Mouse (Mus musculus): ENCODE measurements around the gene Hnrnpu. TPM values are rescaled to one million over a fixed set of nuclear protein-coding genes. Genes with fewer than 3 reads are reported as not detected.
A peak's percentile ranks its signal among the peaks of the same experiment; 100 is the strongest.
"Not testable (repeated sequence)": the region's sequence is repeated elsewhere in the genome, so short reads cannot be mapped to it uniquely, and the experiment has no call there.

Hnrnpu gene
- polyA plus RNA-seq, 1 experiment from 2014 or later = 437 TPM

DNA sequence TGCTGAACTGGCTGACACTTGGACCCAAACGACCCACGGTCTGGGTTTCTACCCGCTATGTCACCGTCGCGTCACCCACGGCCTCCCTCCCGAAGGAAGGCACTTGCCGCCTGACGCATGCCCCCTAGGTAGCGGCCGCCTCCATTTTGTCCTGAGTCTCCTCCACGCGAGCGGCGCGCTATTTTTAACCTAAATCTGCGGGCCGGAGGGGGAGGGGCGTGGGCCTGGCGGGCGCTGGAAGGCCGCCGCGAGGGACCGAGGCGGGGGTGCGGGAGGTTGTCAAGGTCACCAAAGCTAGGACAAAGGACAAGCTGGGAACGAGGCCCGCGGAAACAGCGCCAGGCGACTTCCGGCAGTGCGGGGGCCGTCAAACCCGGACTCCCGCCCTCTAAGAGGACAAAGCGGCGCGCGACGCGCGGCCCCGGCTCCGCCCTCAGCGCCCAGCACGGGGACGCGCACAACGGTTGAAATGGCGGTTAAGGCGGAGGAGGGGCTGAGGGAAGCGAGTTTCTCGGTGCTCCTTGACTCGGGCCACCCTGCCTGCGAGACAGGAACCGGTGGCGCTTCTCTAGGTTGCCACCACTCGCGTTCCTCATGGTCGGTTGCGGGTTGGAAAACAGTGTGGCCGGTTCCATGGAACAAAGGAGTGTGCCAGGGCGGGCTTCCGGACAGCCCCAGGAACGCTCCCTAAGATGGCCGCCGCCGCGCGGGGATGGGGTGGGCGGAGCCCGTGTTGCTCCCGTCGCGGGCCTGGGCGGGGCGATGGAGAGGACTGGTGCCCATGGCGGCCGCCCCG, 19.0 kb downstream of the Hnrnpu start, which contains the start of gene Cox20:
TSS of gene Cox20 (plus strand) at position 742 of the 796 bp plus-strand sequence.
- H3K9me3 ChIP-seq = no peaks in the 10 kb centered on the region
- H3K4me1 ChIP-seq = peaks cover 48% of the 10 kb centered on the region
- H3K36me3 ChIP-seq (replicated peaks) = peaks cover 32% of the 10 kb centered on the region
- H3K27me3 ChIP-seq (ENCODE audit: poor library complexity, severe bottlenecking) = no peaks in the 10 kb centered on the region
- peak within 1 kb of the TSS; percentile 95 for H3K27ac ChIP-seq
- peak; percentile 95 for DNase-seq (ENCODE audit: extremely low spot score, low spot score)
- under 1% methylated on average over 83 of the region's 83 CpGs for WGBS
- peak within 1 kb of the TSS; percentile 66 for H3K4me3 ChIP-seq

DNA sequence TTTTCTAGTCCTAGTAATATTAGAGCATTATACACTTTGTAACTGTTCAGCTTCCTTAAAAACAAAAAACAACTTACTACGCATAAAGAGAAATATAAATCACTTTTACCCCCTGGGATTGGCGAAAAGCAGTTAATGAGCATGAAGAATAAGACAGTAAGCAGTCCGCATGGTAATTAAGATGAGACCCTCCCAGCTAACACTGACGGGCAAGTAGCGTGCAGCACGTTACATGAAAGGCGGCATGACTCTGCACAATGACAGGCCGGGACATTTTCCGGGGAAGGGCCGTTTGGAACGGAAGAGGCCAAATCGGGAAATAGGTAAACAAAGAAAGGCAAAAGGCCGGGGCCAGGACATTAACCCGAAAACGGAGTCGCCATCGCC, 19.6 kb downstream of the Hnrnpu start:
- DNase-seq (ENCODE audit: extremely low spot score, low spot score) = peak; percentile 87
- WGBS = 1% methylated on average over 17 of the region's 17 CpGs
- H3K4me3 ChIP-seq = peak overlapping the region; percentile 66
- no peaks in the 10 kb centered on the region for H3K9me3 ChIP-seq
- no peaks in the 10 kb centered on the region for H3K27me3 ChIP-seq (ENCODE audit: poor library complexity, severe bottlenecking)
- H3K4me1 ChIP-seq = peaks cover 45% of the 10 kb centered on the region
- H3K36me3 ChIP-seq (replicated peaks) = peaks cover 27% of the 10 kb centered on the region
- H3K27ac ChIP-seq = peak overlapping the region; percentile 95

DNA sequence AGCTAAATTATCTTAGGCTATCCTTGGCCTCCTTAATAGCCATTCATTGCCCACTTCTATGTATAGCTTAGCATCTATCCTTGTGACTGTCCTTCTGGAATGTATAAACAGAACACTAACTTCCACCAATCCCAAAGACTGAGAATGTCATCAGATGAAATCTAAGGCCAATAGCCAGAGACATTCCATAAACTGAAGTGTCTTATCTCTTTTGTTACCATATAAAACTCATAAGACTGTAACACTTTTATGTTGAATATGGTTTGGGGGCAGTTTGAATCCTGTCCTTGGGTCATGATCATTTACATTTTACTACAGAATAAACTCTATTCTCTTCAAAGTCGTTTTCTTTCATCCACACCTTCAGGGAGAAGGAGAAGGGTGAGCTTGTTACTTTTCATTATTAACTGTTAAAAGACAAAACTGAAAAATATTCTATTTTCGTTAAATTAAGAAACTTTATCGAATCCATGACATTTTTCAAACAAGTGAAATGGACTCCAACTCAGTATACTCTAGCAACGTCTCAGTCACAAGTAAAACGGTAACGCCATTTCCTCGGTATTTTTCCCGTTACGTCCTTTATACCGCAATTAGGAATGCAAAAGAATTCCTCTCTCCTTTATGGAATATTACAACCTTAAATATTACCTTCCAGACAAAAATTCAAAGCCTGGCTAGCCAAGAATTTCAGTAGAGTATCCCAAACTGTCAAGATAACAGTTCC, 20.2 kb downstream of the Hnrnpu start:
- Histone ChIP-seq H3K4me1 (peaks cover 41% of the 10 kb centered on the region), H3K27me3 (ENCODE audit: poor library complexity, severe bottlenecking) (no peaks in the 10 kb centered on the region), H3K9me3 (no peaks in the 10 kb centered on the region), H3K4me3 (peak overlapping the region; percentile 66), H3K27ac (peak overlapping the region; percentile 95), H3K36me3 (replicated peaks) (peaks cover 21% of the 10 kb centered on the region)
- WGBS = 64% methylated on average over 10 of the region's 10 CpGs
- DNase-seq (ENCODE audit: extremely low spot score, low spot score) = no peak

DNA sequence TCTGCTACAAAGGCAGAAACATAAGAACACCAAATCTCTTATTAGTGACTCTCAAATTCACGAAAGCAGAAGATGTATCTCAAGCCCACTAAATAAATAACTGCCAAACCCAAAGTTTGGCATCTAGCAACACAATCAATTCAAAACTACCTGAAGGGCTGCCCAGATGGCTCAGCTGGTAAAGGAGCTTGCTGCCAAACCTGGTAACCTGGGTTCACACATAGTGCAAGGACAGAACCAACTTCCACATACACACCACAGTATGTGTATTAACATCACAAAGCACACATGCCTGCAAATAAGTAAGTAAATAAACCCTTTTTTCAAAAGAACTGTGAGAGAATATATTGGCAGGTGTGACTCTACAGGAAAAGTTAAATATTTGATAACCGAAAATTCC, 23.4 kb downstream of the Hnrnpu start:
- Histone ChIP-seq H3K36me3 (replicated peaks) (no peaks in the 10 kb centered on the region), H3K27ac (no peak overlapping the region), H3K4me1 (peaks cover 16% of the 10 kb centered on the region), H3K27me3 (ENCODE audit: poor library complexity, severe bottlenecking) (no peaks in the 10 kb centered on the region), H3K4me3 (no peak overlapping the region), H3K9me3 (no peaks in the 10 kb centered on the region)
- DNase-seq (ENCODE audit: extremely low spot score, low spot score) = no peak
- WGBS = 96% methylated on average over 2 of the region's 2 CpGs

DNA sequence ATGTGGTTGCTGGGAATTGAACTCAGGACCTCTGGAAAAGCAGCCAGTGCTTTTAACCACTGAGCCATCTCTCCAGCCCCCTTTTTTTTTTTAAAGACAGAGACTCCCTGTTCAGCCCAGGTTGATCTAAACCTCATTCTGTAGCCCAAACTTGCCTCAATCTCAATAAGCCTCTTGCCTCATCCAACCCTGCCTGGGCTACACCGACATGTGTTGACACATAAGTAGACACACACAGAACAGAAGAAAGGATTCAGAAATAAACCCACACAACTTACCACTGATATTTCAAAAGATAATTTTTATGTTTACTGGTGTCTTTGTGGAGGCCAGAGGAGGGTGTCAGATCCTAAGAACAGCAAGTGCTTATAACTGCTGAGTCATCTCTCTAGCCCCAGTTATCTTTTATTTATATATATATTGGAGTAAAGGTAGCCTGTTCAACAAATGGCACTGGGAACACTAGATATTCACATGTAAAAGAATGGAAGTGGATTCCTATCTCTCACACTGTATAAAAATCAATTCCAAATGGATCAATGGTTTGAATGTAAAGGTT, 24.5 kb downstream of the Hnrnpu start:
- H3K9me3 ChIP-seq = no peaks in the 10 kb centered on the region
- 98% methylated on average over 1 of the region's 1 CpGs for WGBS
- H3K4me3 ChIP-seq = no peak overlapping the region
- H3K27me3 ChIP-seq (ENCODE audit: poor library complexity, severe bottlenecking) = no peaks in the 10 kb centered on the region
- H3K36me3 ChIP-seq (replicated peaks) = no peaks in the 10 kb centered on the region
- no peak for DNase-seq (ENCODE audit: extremely low spot score, low spot score)
- H3K4me1 ChIP-seq = peaks cover 16% of the 10 kb centered on the region
- no peak overlapping the region for H3K27ac ChIP-seq

DNA sequence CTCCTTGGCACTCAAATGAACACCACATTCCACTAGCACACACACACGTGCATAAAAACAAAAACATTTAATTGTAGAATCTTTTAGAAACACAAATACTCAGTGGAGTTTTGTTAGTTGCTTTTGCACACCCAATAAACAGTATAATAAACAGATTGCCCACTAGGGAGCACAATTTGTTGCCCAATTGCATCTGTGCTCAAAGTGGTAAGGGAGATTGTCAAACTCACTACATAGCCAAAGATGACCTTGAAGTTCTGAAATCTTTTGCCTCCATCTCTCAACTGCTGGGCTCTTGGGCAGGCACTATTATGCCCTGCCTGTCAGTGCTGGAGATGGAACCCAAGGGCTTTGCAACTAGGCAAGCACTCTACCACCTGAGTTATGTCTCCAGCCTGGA, 27.5 kb downstream of the Hnrnpu start:
- Histone ChIP-seq H3K4me3 (no peak overlapping the region), H3K27me3 (ENCODE audit: poor library complexity, severe bottlenecking) (no peaks in the 10 kb centered on the region)

DNA sequence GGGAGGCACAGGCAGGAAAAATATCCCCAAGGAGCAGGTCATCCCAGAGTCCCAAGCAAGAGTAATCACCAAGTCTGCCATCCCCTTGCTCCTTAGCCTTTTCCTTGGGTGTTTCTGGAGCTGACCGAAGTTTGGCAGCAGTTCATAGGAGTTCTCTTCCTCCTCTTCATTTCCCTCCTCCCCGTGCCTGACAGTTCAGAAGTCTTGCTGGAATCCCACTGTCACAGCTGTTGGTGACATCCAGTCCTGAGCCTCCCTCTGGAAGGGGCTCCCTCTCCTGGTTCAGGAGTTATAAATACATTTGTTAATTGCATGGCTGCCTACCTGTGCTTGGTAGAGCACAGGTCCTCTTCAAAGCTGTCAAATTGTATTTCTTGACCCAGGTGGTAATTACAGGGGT, 28.1 kb downstream of the Hnrnpu start:
- no peaks in the 10 kb centered on the region for H3K4me1 ChIP-seq
- H3K9me3 ChIP-seq = no peaks in the 10 kb centered on the region
- no peaks in the 10 kb centered on the region for H3K27me3 ChIP-seq (ENCODE audit: poor library complexity, severe bottlenecking)
- WGBS = 96% methylated on average over 2 of the region's 2 CpGs
- no peak overlapping the region for H3K27ac ChIP-seq
- H3K36me3 ChIP-seq (replicated peaks) = no peaks in the 10 kb centered on the region
- H3K4me3 ChIP-seq = no peak overlapping the region
- no peak for DNase-seq (ENCODE audit: extremely low spot score, low spot score)

More for the DNA sequence above, 27.5 kb downstream of the Hnrnpu start:
- Histone ChIP-seq H3K27ac (no peak overlapping the region), H3K36me3 (replicated peaks) (no peaks in the 10 kb centered on the region), H3K9me3 (no peaks in the 10 kb centered on the region), H3K4me1 (no peaks in the 10 kb centered on the region)
- WGBS = 93% methylated on average over 1 of the region's 1 CpGs
- DNase-seq (ENCODE audit: extremely low spot score, low spot score) = no peak

DNA sequence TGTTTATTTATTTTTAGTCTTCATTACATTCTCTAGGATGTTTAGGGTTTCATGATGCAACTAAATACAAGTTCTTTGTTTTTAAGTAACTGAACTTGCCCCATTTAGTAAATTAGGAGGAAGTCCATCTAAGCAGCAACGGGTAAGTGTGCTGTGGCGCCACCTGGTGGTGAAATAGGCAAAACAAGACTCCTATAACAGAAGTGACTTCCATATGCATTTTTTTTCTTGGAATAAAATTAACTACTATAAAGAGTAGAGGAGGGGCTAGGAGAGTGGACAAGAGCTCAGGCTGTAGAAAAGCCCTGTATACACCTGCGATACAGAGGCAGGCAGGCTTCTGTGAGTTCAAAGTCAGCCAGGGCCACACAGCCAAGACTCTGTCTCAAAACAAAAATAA, 34.2 kb downstream of the Hnrnpu start:
- 27% methylated on average over 3 of the region's 3 CpGs for WGBS
- Histone ChIP-seq H3K4me1 (no peaks in the 10 kb centered on the region), H3K4me3 (no peak overlapping the region), H3K27me3 (ENCODE audit: poor library complexity, severe bottlenecking) (no peaks in the 10 kb centered on the region), H3K27ac (no peak overlapping the region), H3K36me3 (replicated peaks) (no peaks in the 10 kb centered on the region), H3K9me3 (peaks cover 9% of the 10 kb centered on the region; the same call in 1 of the 2 replicates)
- DNase-seq (ENCODE audit: extremely low spot score, low spot score) = peak; percentile 61

DNA sequence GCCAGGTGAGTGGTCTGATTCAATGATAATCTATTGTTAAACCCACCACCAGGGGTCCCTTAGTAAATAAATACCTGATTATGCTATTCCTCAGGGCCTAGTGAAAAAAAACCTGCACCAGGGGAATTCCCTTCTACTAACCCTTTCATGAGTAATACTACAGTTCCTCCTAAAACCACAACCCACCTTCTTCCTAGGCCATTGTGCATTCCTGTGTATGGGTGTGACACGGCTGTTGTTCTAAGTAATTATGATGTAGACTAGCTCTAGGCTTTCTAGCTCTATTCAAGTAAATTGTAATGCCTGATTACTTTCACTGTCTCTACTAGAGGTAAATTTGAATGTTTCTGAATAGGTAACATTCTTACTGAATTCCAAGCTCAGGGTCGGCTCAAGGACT, 36.3 kb downstream of the Hnrnpu start:
- not testable (repeated sequence) for H3K36me3 ChIP-seq (replicated peaks); H3K9me3 ChIP-seq; H3K27ac ChIP-seq; H3K4me3 ChIP-seq; H3K27me3 ChIP-seq (ENCODE audit: poor library complexity, severe bottlenecking); H3K4me1 ChIP-seq; DNase-seq (ENCODE audit: extremely low spot score, low spot score)
- WGBS = 89% methylated on average over 2 of the region's 2 CpGs

DNA sequence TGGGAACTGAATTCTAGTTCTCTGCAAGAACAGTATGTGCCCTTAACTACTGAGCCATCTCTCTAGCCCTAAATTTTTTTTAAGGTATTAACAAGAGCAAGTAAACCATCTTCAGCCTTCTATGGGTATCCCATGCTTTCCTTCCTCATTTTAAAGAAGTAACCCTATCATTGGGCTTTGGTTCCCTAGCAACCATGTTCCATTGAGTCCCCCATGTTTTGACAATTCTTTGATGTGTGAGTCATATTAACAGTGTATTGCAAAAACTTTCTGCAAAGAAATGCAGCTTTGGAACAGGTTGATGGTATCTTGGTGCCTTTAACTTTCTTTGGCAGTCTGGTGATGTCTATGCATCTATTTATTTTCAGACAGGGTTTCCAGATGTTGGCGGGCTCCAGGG, 43.5 kb downstream of the Hnrnpu start:
- Histone ChIP-seq H3K4me1 (no peaks in the 10 kb centered on the region), H3K4me3 (no peak overlapping the region), H3K9me3 (no peaks in the 10 kb centered on the region), H3K27ac (no peak overlapping the region), H3K27me3 (ENCODE audit: poor library complexity, severe bottlenecking) (no peaks in the 10 kb centered on the region), H3K36me3 (replicated peaks) (no peaks in the 10 kb centered on the region)
- no peak for DNase-seq (ENCODE audit: extremely low spot score, low spot score)
- WGBS = 97% methylated on average over 1 of the region's 1 CpGs

DNA sequence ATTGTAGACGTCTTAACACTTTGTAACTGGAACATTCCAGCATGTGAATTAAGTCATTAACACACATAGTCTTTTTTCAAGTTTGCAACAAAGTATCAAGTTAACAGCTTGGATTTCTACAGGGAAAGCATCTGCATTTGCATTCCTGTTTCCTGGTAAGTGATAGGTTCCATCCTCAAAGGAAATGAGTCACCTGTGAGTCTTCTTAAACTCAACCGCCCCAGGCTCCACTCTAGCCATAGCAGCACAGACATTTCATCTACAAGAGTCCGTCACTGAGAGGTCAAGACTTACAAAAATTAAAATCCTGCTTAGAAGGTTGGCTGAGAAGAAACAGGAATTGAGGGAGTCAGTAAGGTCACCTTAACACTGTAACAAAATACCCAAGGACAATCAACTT, 45.9 kb downstream of the Hnrnpu start:
- H3K4me3 ChIP-seq = no peak overlapping the region
- 92% methylated on average over 3 of the region's 3 CpGs for WGBS
- no peaks in the 10 kb centered on the region for H3K36me3 ChIP-seq (replicated peaks)
- peaks cover 4% of the 10 kb centered on the region; the same call in 1 of the 2 replicates for H3K4me1 ChIP-seq
- no peaks in the 10 kb centered on the region for H3K27me3 ChIP-seq (ENCODE audit: poor library complexity, severe bottlenecking)
- DNase-seq (ENCODE audit: extremely low spot score, low spot score) = no peak
- H3K27ac ChIP-seq = no peak overlapping the region
- no peaks in the 10 kb centered on the region for H3K9me3 ChIP-seq

DNA sequence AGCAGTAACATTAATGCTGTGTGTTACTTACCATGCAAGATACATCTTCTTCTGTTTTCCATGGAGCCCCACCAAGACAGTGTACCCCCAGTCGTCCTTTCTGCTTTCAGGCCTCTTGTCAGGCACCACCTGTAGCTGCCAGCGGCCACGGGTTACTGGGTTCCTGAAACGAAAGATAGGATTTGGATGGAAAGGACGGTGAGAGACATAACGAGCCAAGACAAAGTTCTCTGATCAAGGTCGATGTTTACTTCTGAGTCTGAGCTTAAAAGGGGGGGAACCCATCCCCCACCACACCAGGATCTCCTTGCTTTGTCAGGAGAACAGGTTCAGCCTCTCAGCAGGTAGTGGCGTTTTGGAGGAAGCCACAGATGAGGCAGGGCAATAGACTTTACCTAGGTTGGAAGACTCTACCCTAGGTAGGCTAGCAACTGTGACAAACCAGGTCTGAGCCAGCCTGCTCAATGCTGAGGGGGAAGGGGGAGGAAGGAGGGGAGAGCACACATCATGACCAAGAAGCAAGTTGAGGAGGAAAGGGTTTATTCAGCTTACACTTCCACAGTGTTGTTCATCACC, 49.9 kb downstream of the Hnrnpu start:
- Histone ChIP-seq H3K27me3 (ENCODE audit: poor library complexity, severe bottlenecking) (no peaks in the 10 kb centered on the region), H3K27ac (no peak overlapping the region), H3K4me1 (peaks cover 5% of the 10 kb centered on the region; the same call in 1 of the 2 replicates), H3K9me3 (peaks cover 7% of the 10 kb centered on the region; the same call in 1 of the 2 replicates), H3K4me3 (no peak overlapping the region), H3K36me3 (replicated peaks) (no peaks in the 10 kb centered on the region)
- 57% methylated on average over 8 of the region's 8 CpGs for WGBS
- no peak for DNase-seq (ENCODE audit: extremely low spot score, low spot score)
